Mouse (Mus musculus): ENCODE measurements around the gene Lgals1. TPM values are rescaled to one million over a fixed set of nuclear protein-coding genes. Genes with fewer than 3 reads are reported as not detected.
"Not testable (repeated sequence)": the region's sequence is repeated elsewhere in the genome, so short reads cannot be mapped to it uniquely, and the experiment has no call there.

The Lgals1 gene
- total RNA-seq (2014; rRNA removed), result 31.8 and 43.6 TPM in 2 replicates
- 63.2 and 99.4 TPM in 2 replicates for polyA plus RNA-seq (2015; fragmentation: Nextera tagmentation; extraction: Ambion mirVana)

DNA sequence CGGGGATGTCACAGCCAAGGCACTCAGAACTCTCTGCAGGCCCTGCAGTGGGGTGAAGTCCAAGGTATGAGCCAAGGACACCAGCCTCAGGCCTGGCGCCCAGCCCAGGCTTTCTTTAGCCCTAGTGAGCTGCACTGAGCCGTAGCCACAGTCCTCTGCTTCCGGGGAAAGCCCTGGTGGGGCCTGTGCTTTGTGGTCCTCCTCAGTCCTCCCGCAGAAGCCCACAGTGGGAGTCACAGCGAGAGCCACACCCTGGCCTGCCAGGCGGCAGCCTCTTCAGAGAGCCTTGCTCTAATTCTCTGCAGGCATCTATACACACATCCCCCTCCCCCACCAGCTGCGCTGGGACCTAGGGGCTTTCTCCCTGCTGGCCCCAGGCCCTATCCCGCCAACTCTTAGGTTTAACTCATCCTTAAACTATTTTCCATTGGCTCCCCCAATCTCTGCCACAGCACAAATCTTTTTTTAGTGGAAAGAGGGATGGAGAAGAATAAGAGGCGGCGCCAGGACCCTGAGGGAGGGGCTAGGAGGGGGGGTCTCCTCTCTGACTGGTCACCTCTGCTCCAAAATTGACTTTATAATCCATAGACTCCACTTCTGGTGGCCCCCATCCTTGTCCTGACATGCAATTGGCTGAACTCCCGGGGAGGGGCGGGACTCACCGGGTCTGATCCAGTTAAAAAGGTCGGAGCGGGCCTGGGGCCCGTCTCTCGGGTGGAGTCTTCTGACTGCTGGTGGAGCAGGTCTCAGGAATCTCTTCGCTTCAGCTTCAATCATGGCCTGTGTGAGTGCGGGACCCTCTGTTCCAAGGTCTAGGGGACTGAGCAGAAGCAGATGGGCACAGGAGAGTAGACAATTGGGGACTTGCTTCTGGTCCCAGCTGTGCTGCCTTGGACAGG, at the start of gene Lgals1:
TSS of gene Lgals1 (plus strand) at position 705 of the 899 bp plus-strand sequence.
- 0 out of 2 replicates have a peak, but pooled peaks cover 6% of the 10 kb centered on the region for H3K4me1 ChIP-seq (ENCODE audit: insufficient read depth)
- no peaks in the 10 kb centered on the region for H3K27me3 ChIP-seq (ENCODE audit: insufficient read depth, low read length)
- H3K4me3 ChIP-seq (ENCODE audit: low read depth, low read length), result no peak within 1 kb of the TSS
- H3K9me3 ChIP-seq (ENCODE audit: low read length), result no peaks in the 10 kb centered on the region
- peak within 1 kb of the TSS; percentile 52; the same call in 1 of the 2 replicates for H3K4me2 ChIP-seq (ENCODE audit: low read depth)
- H3K36me3 ChIP-seq (ENCODE audit: insufficient read depth), result no peaks in the 10 kb centered on the region
- ATAC-seq, result peak; percentile 58
- H3K9ac ChIP-seq, result no peak within 1 kb of the TSS
- no peak for TF ChIP-seq CTCF (IDR thresholded peaks at IDR 0.05; ENCODE audit: low read depth)
- peak; percentile 55 for DNase-seq
- 0 out of 2 replicates have a peak within 1 kb of the TSS, but pooled peaks have one; percentile 10 for H3K27ac ChIP-seq (ENCODE audit: low read depth, low read length)
- whole genome bisulfite sequencing, result 11% methylated on average over 20 of the region's 20 CpGs

DNA sequence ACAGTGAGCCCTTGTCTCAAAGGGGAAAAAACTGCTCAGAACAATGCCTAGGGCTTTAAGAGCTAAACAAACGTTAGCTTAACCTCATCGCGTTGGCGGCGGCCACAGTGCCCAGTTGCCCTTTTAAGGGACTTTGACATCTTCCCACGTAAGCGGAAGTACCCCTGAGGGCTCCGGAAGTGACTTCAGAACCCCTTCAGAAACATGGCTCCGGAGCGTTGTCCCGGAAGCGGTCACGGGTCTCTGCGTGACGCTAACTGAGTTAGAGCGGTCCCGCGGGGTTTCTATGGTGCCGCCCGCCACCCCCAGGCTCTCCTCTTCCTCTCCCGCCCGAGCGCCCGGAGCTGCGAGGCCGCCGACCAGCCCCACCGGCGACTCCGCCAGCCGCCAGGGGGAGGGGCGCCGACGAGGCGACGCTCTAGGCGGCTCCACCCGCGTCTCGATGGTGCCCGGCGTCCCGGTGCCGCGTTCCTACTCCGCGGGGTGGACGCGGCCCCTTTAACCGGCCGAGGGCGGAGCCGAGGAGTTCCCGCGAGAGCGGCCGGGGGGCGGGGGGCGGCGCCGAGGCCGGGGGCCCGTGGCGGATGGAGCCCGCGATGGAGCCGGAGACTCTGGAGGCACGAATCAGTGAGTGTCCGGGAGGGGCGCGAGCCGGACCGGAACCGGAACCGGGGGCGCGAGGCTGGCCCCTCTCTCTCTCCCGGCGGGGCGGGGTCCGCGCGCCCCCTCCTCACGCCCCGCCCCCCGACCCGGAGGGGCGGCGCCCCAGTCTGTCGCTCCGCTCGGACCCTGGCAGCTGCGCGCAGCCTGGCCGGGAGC, 49.3 kb upstream of the Lgals1 start, which contains the start of gene Gga1:
TSS of gene Gga1 (plus strand) at position 200 of the 819 bp plus-strand sequence.
- Histone ChIP-seq H3K9ac (peak within 1 kb of the TSS; percentile 87), H3K27me3 (ENCODE audit: insufficient read depth, low read length) (no peaks in the 10 kb centered on the region), H3K4me1 (ENCODE audit: insufficient read depth) (peaks cover 7% of the 10 kb centered on the region), H3K27ac (ENCODE audit: low read depth, low read length) (peak within 1 kb of the TSS; percentile 99), H3K4me2 (ENCODE audit: low read depth) (peak within 1 kb of the TSS; percentile 86), H3K9me3 (ENCODE audit: low read length) (no peaks in the 10 kb centered on the region), H3K4me3 (ENCODE audit: low read depth, low read length) (peak within 1 kb of the TSS; percentile 82), H3K36me3 (ENCODE audit: insufficient read depth) (peaks cover 22% of the 10 kb centered on the region; the same call in 1 of the 2 replicates)
- 2% methylated on average over 60 of the region's 95 CpGs for WGBS
- TF ChIP-seq CTCF (IDR thresholded peaks at IDR 0.05; ENCODE audit: low read depth), result peak; percentile 43
- ATAC-seq (peak; percentile 94), DNase-seq (peak; percentile 98)

DNA sequence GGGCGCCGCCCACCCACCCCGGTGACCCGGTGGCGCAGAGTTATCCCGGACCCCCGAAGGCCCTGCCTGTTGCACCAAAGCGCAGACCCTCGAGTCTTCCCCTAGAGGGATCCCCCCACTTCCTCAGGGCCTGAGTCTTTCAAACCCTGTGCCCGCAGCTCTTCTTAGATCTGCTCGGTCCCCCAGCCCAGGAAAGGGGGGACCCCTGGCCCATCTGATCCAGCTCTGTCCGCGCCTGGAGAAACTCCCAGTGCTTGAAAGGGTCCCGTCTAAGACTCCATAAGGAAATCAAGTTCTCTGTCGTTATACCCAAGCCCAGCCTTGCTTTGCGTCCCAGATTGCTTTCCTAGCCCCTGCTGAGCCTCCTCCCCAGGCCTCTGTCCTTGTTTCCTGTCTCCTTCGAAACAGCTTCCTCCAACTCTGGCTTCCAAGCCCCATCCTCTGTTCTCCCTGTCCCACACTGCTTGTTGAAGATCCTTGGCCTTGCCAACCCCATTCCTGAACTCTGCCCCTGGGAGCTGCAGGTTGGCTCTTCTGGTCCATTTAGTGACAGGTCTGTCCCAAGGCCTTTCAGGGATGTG, 48.6 kb upstream of the Lgals1 start:
- WGBS, result 1% methylated on average over 17 of the region's 17 CpGs
- H3K27ac ChIP-seq (ENCODE audit: low read depth, low read length), result peak overlapping the region; percentile 99
- no peak for TF ChIP-seq CTCF (IDR thresholded peaks at IDR 0.05; ENCODE audit: low read depth)

DNA sequence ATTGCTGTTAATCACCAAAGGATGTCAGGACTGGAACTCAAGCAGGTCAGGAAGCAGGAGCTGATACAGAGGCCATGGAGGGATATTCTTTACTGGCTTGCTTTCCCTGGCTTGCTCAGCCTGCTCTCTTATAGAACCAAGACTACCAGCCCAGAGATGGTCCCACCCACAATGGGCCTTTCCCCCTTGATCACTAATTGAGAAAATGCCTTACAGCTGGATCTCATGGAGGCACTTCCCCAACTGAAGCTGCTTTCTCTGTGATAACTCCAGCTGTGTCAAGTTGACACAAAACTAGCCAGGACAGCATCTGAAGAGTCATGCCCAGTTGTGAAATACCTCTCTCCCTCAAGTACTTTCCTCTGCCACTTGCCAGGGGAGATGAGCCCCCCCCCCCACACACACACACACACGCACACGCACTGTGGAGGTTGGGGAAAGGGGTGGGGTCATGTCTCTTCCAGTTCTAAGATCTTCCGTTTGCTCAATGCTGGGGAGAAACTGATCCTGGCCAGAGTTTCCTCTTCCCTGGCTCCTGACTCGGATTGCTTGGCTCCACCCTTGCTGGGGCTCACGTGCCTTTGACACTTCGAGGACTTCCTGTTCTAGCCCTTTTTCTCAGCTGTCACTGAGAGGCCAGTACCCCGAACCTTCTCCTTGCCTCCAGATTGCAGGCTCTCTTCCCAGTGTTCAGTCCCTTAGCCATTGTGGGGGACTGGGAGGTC, 47.6 kb upstream of the Lgals1 start:
- H3K36me3 ChIP-seq (ENCODE audit: insufficient read depth), result peaks cover 38% of the 10 kb centered on the region
- H3K27me3 ChIP-seq (ENCODE audit: insufficient read depth, low read length); ATAC-seq; H3K4me3 ChIP-seq (ENCODE audit: low read depth, low read length); H3K9ac ChIP-seq; H3K4me2 ChIP-seq (ENCODE audit: low read depth); H3K27ac ChIP-seq (ENCODE audit: low read depth, low read length); H3K9me3 ChIP-seq (ENCODE audit: low read length); H3K4me1 ChIP-seq (ENCODE audit: insufficient read depth); DNase-seq: not testable (repeated sequence)
- 73% methylated on average over 7 of the region's 7 CpGs for WGBS

More for the DNA sequence above, 48.6 kb upstream of the Lgals1 start:
- peaks cover 7% of the 10 kb centered on the region for H3K4me1 ChIP-seq (ENCODE audit: insufficient read depth)
- ATAC-seq, result peak; percentile 19; the same call in 1 of the 2 replicates
- H3K4me3 ChIP-seq (ENCODE audit: low read depth, low read length), result peak overlapping the region; percentile 82
- H3K9ac ChIP-seq, result peak overlapping the region; percentile 87
- peaks cover 28% of the 10 kb centered on the region for H3K36me3 ChIP-seq (ENCODE audit: insufficient read depth)
- peak overlapping the region; percentile 86 for H3K4me2 ChIP-seq (ENCODE audit: low read depth)
- no peaks in the 10 kb centered on the region for H3K9me3 ChIP-seq (ENCODE audit: low read length)
- DNase-seq, result no peak
- no peaks in the 10 kb centered on the region for H3K27me3 ChIP-seq (ENCODE audit: insufficient read depth, low read length)

DNA sequence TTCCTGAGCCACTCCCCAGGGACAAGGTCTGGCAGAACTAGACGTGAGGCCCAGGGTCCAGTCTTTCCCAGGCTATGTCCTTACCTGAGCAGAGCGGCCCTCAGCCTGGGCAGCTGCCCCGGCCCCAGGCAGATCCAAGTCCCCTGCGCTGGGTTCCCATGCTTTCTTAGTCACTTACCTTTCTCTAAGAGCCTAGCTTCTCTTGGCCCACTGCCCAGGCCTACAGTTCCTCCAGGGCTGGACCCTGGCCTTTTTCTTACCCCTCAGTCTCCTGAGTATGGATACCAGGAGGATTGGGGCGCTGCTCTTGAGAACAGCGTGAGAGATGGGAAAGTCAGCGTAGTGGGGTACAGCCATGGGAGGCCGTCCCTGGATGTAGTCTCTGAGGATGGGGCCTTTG, 46.1 kb upstream of the Lgals1 start:
- TF ChIP-seq CTCF (IDR thresholded peaks at IDR 0.05; ENCODE audit: low read depth), result no peak
- 92% methylated on average over 8 of the region's 8 CpGs for WGBS

DNA sequence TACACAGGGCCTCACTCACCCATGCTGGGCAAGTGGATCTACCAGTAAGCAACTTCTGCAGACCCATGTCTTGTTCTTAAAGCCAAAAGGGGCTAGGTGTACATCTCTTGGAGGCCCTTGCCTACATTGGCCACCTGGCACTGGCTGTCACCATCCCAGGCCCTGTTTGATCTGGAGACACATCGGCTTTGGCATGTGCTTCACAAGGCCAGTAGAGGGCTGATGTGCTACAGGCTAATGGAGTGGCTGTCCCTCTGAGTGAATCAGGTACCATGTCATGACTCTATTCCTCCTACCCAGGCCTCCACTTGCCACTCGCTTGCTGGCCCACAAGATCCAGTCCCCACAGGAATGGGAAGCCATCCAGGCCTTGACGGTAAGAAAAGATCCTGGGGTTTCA, 44.7 kb upstream of the Lgals1 start:
- Histone ChIP-seq H3K36me3 (ENCODE audit: insufficient read depth) (peaks cover 64% of the 10 kb centered on the region), H3K27ac (ENCODE audit: low read depth, low read length) (no peak overlapping the region)
- 91% methylated on average over 3 of the region's 3 CpGs for WGBS

More for the DNA sequence above, 46.1 kb upstream of the Lgals1 start:
- no peaks in the 10 kb centered on the region for H3K9me3 ChIP-seq (ENCODE audit: low read length)
- H3K27ac ChIP-seq (ENCODE audit: low read depth, low read length), result no peak overlapping the region
- H3K4me1 ChIP-seq (ENCODE audit: insufficient read depth), result peaks cover 7% of the 10 kb centered on the region
- H3K27me3 ChIP-seq (ENCODE audit: insufficient read depth, low read length), result no peaks in the 10 kb centered on the region
- H3K4me3 ChIP-seq (ENCODE audit: low read depth, low read length), result no peak overlapping the region
- no peak overlapping the region for H3K9ac ChIP-seq
- peaks cover 50% of the 10 kb centered on the region for H3K36me3 ChIP-seq (ENCODE audit: insufficient read depth)
- DNase-seq, result no peak
- no peak overlapping the region for H3K4me2 ChIP-seq (ENCODE audit: low read depth)
- no peak for ATAC-seq

More for the DNA sequence above, 44.7 kb upstream of the Lgals1 start:
- Histone ChIP-seq H3K9me3 (ENCODE audit: low read length) (no peaks in the 10 kb centered on the region), H3K4me2 (ENCODE audit: low read depth) (no peak overlapping the region), H3K4me3 (ENCODE audit: low read depth, low read length) (no peak overlapping the region), H3K4me1 (ENCODE audit: insufficient read depth) (peaks cover 7% of the 10 kb centered on the region), H3K27me3 (ENCODE audit: insufficient read depth, low read length) (no peaks in the 10 kb centered on the region), H3K9ac (no peak overlapping the region)
- no peak for DNase-seq
- ATAC-seq, result no peak
- TF ChIP-seq CTCF (IDR thresholded peaks at IDR 0.05; ENCODE audit: low read depth), result no peak

Data from forebrain, postnatal 0 days (tissue).